Mouse (Mus musculus) T-helper 2 cell (primary cell): ENCODE data around the gene Txn2.

Experiments used
- in situ Hi-C: fragments of 300-600 bp; cut with MboI, MseI; formaldehyde crosslinking; loops from one replicate; pipeline ENCODE4 v1.15.1; 2025; ENCODE audit warnings: high pct_unique_total_duplicates

Txn2 gene

GRCm38 (mm10) chr15:77934326-77934725, 5.5 kb upstream of the Txn2 start:
- in situ Hi-C loops, result no loop called here

GRCm38 (mm10) chr15:77933770-77934169, 5.0 kb upstream of the Txn2 start:
- in situ Hi-C loops, result no loop called here

GRCm38 (mm10) chr15:77933222-77933621, 4.4 kb upstream of the Txn2 start:
- in situ Hi-C loops, result no loop called here

- in situ Hi-C loops, result no loop called here
Measured at GRCm38 (mm10) chr15:77931689-77932016, 2.8 kb upstream of the Txn2 start.

GRCm38 (mm10) chr15:77930986-77931688, 2.3 kb upstream of the Txn2 start:
- in situ Hi-C loops, result no loop called here

- in situ Hi-C loops, result no loop called here
Measured at GRCm38 (mm10) chr15:77929804-77930203, 998 bp upstream of the Txn2 start.

- in situ Hi-C loops, result no loop called here
Measured at GRCm38 (mm10) chr15:77928091-77928490, 715 bp downstream of the Txn2 start.

- in situ Hi-C loops, result no loop called here
Measured at GRCm38 (mm10) chr15:77926921-77927320, 1.9 kb downstream of the Txn2 start.

- in situ Hi-C loops, result no loop called here
Measured at GRCm38 (mm10) chr15:77925195-77925594, 3.6 kb downstream of the Txn2 start.

- in situ Hi-C loops, result no loop called here
Measured at GRCm38 (mm10) chr15:77923267-77924035, 5.4 kb downstream of the Txn2 start.

- in situ Hi-C loops, result no loop called here
Measured at GRCm38 (mm10) chr15:77922710-77923109, 6.1 kb downstream of the Txn2 start.

GRCm38 (mm10) chr15:77921636-77922035, 7.2 kb downstream of the Txn2 start:
- in situ Hi-C loops, result no loop called here

- in situ Hi-C loops, result no loop called here
Measured at GRCm38 (mm10) chr15:77920511-77921462, 8.0 kb downstream of the Txn2 start.

GRCm38 (mm10) chr15:77919441-77919840, 9.4 kb downstream of the Txn2 start:
- in situ Hi-C loops, result no loop called here

- in situ Hi-C loops, result no loop called here
Measured at GRCm38 (mm10) chr15:77916851-77917544, 11.8 kb downstream of the Txn2 start.

GRCm38 (mm10) chr15:77915287-77915686, 13.5 kb downstream of the Txn2 start:
- in situ Hi-C loops, result no loop called here

- in situ Hi-C loops, result loop anchor here (5.0 kb wide), 1 partner anchor 57 kb away; no protein-coding TSS in a partner anchor
Measured at GRCm38 (mm10) chr15:77914507-77914906, 14.3 kb downstream of the Txn2 start.

- in situ Hi-C loops, result loop anchor here (5.0 kb wide), 1 partner anchor 56 kb away; no protein-coding TSS in a partner anchor
Measured at GRCm38 (mm10) chr15:77913054-77913453, 15.8 kb downstream of the Txn2 start.

GRCm38 (mm10) chr15:77912585-77912984, 16.2 kb downstream of the Txn2 start:
- in situ Hi-C loops, result loop anchor here (5.0 kb wide), 1 partner anchor 55 kb away; no protein-coding TSS in a partner anchor

- in situ Hi-C loops, result loop anchor here (5.0 kb wide), 1 partner anchor 55 kb away; no protein-coding TSS in a partner anchor
Measured at GRCm38 (mm10) chr15:77912048-77912447, 16.8 kb downstream of the Txn2 start.

- in situ Hi-C loops, result loop anchor here (5.0 kb wide), 1 partner anchor 54 kb away; no protein-coding TSS in a partner anchor
Measured at GRCm38 (mm10) chr15:77911065-77911464, 17.7 kb downstream of the Txn2 start.
